Mouse (Mus musculus) hindbrain, postnatal 0 days (tissue): Measurements from ENCODE around the gene Dbp. TPM values are rescaled to one million over a fixed set of nuclear protein-coding genes. Genes with fewer than 3 reads are reported as not detected.

Experiments
- ATAC-seq: fragments of 200-750 bp; cut with Nextera tagmentation; 2 replicates; pipeline ENCODE4 v1.8.0; 2017; ENCODE audit warnings: mild to moderate bottlenecking, moderate TSS enrichment, moderate library complexity
- DNase-seq: peaks from one replicate; pipeline ENCODE4 v3.0.0-alpha.2; 2015; ENCODE audit warnings: low spot score
- H3K27ac ChIP-seq: fragments of 300-500 bp; sonication (generic); 2 replicates; pipeline ENCODE4 v1.5.1; 2014; ENCODE audit warnings: mild to moderate bottlenecking
- H3K27me3 ChIP-seq: fragments of 300-500 bp; sonication (generic); 2 replicates; pipeline ENCODE4 v1.6.1; 2014; ENCODE audit warnings: low read length, mixed read lengths; ENCODE audit not compliant: insufficient read depth
- H3K36me3 ChIP-seq: fragments of 300-500 bp; sonication (generic); 2 replicates; pipeline ENCODE4 v1.6.1; 2014; ENCODE audit warnings: low read length, mixed read lengths; ENCODE audit not compliant: insufficient read depth
- H3K4me1 ChIP-seq: fragments of 300-500 bp; sonication (generic); 2 replicates; pipeline ENCODE4 v1.6.1; 2014; ENCODE audit warnings: antibody characterized with exemption, low read length, mixed read lengths; ENCODE audit not compliant: insufficient read depth
- H3K4me2 ChIP-seq: fragments of 300-500 bp; sonication (generic); 2 replicates; pipeline ENCODE4 v1.6.1; 2014; ENCODE audit warnings: low read depth, mild to moderate bottlenecking, low read length, moderate library complexity, mixed read lengths
- H3K4me3 ChIP-seq: fragments of 300-500 bp; sonication (generic); 2 replicates; pipeline ENCODE4 v1.5.1; 2014; ENCODE audit warnings: low read length
- H3K9ac ChIP-seq: fragments of 300-500 bp; sonication (generic); replicated peaks from 2 replicates; pipeline ENCODE4 v1.6.1; 2014; ENCODE audit warnings: mild to moderate bottlenecking, low read length, moderate library complexity, mixed read lengths
- H3K9me3 ChIP-seq: fragments of 300-500 bp; sonication (generic); 2 replicates; pipeline ENCODE4 v1.6.1; 2016; ENCODE audit warnings: low read length, mixed read lengths
- CTCF ChIP-seq: IDR thresholded peaks from 2 replicates; pipeline ENCODE4 v1.5.1; 2016; ENCODE audit warnings: antibody characterized with exemption, control low read depth, low read depth
- WGBS: fragments of 180-500 bp; shearing (Covaris S2); extraction: QIAGEN DNeasy Blood & Tissue Kit; methylation state at CpG from one replicate; pipeline ENCODE4 v1.1.7; 2014; 5-methylcytosine and 5-hydroxymethylcytosine counted together
- polyA plus RNA-seq: library from polyadenylated mRNA; unstranded; fragments of >200 nt; fragmentation: Nextera tagmentation; extraction: Ambion mirVana; gene quantifications from 2 replicates; pipeline ENCODE4 v1.2.1, GENCODE M21; 2015
- total RNA-seq: library from RNA; depleted of rRNA; stranded (reverse); fragments of >200 nt; gene quantifications from 2 replicates; pipeline ENCODE4 v1.2.3, GENCODE M21; 2014

The Dbp gene
- total and polyA plus RNA-seq, 2 experiments from 2014 or later = 4.6 to 12.2 TPM

DNA sequence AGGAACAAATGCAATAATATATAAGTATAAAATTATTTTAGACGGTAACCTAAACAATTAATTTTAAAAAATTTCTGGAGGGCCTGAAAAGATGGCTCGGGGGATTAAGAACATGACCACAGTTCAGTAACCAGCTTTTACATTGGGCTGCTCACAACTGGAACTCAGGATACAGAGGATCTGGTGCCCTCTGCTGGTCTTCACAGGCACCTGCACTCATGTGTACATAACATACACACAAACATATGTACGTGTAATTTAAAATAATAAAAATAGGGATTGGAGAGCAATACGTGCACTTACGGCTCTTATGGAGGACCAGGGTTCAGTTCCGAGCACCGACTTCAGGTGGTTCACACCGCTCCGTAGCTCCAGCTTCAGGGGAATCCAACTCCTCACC is 36.0 kb upstream of the Dbp start:
- ATAC-seq (no peak), DNase-seq (no peak)
- peak; percentile 24; the same call in 1 of the 2 replicates for TF ChIP-seq CTCF
- H3K4me2 ChIP-seq = no peak overlapping the region
- no peak overlapping the region for H3K9ac ChIP-seq
- H3K27ac ChIP-seq = no peak overlapping the region
- WGBS = 97% methylated on average over 9 of the region's 9 CpGs
- no peaks in the 10 kb centered on the region for H3K9me3 ChIP-seq
- H3K4me3 ChIP-seq = no peak overlapping the region
- H3K36me3 ChIP-seq = no peaks in the 10 kb centered on the region
- H3K4me1 ChIP-seq = no peaks in the 10 kb centered on the region
- no peaks in the 10 kb centered on the region for H3K27me3 ChIP-seq

DNA sequence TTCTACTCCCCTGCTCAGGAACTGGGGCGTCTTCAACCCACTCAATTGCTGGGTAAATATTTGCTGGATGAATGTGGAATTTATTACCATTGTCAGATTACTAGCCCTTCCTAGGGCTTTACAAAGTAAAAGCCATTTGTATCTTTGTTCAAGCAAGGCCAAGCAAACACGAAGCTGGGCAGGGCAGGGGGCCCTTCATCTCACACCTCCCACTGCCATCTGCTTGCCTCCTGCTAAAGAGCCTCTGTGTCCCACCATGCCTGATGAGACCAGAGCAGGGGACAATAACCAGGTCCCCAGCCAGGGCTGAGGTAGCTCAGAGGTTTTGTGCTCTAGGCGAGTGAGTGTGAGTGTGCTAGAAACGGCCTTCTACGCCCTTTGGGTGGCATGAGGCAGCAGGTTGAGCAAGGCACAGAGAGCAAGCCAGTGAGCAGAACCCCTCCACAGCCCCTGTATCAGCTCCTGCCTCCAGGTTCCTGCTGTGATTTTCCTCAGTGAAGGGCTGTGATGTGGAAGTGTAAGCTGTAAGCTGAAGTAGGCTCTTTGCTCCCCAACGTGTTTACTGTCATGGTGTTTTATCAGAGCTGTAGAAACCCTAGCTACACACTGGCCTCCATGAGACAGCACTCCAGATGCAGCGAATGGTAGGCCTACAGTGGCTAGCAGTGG is 27.1 kb upstream of the Dbp start:
- no peaks in the 10 kb centered on the region for H3K27me3 ChIP-seq
- no peak overlapping the region for H3K9ac ChIP-seq
- no peak overlapping the region for H3K4me2 ChIP-seq
- no peaks in the 10 kb centered on the region for H3K9me3 ChIP-seq
- ATAC-seq (no peak), DNase-seq (no peak)
- no peaks in the 10 kb centered on the region for H3K4me1 ChIP-seq
- 76% methylated on average over 7 of the region's 7 CpGs for WGBS
- no peak overlapping the region for H3K27ac ChIP-seq
- H3K36me3 ChIP-seq = no peaks in the 10 kb centered on the region
- no peak for TF ChIP-seq CTCF
- H3K4me3 ChIP-seq = no peak overlapping the region

DNA sequence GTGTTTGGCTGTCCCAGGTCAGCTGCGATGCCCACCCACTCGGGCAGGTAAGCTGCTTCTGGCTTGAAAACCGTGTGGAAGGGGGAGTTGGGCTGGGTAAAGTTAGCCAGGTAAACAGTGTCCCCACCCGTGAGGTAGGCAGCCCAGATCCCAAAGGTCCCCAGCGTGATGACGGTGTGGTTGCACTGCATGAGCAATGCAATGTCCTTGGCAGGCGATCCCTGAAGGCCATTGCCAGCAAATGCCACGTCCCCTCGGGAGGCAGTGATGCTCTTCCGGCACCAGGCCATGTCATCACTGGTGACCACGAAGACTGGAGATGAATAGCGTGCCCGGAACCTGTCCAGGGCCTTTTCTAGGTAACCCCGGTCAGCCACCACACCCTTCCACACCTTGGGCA is 26.4 kb upstream of the Dbp start:
- Histone ChIP-seq H3K4me1 (no peaks in the 10 kb centered on the region), H3K4me2 (no peak overlapping the region), H3K9ac (no peak overlapping the region), H3K27me3 (no peaks in the 10 kb centered on the region), H3K36me3 (no peaks in the 10 kb centered on the region), H3K27ac (no peak overlapping the region), H3K9me3 (no peaks in the 10 kb centered on the region), H3K4me3 (no peak overlapping the region)
- TF ChIP-seq CTCF = no peak
- ATAC-seq = no peak
- no peak for DNase-seq
- WGBS = 91% methylated on average over 14 of the region's 14 CpGs

DNA sequence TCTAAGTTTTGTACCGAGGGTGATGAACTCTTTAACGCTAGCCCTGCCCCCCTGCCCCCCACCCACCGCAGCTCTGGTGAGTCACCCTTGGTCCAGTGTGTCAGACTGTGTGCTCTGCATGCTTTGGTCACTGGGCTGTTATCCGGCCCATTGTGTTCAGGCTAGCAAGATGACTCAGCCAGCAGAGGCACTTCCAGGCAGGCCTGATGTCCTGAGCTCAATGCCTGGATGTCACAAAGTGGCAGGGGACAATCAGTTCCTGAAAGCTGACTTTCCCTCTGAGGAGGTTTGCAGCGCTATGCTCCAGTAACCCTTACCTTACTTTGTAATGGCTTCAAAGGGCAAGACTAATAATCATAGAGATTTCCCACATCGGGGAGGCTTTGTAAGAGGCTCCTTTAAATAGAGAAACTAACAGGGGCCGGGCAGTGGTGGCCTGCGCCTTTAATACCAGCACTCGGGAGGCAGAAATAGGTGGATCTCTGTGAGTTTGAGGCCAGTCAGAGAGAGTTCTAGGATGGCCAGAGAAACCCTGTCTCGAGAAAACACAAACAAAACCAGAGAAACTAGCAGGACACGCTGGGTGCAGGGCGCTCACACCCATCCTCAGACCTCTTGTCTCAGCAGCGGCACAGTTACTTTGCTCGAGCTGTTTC is 24.8 kb upstream of the Dbp start:
- Histone ChIP-seq H3K4me3 (no peak overlapping the region), H3K9ac (no peak overlapping the region), H3K9me3 (no peaks in the 10 kb centered on the region), H3K4me2 (no peak overlapping the region), H3K4me1 (no peaks in the 10 kb centered on the region), H3K36me3 (no peaks in the 10 kb centered on the region), H3K27ac (no peak overlapping the region), H3K27me3 (no peaks in the 10 kb centered on the region)
- no peak for TF ChIP-seq CTCF
- ATAC-seq (no peak), DNase-seq (no peak)
- WGBS = 64% methylated on average over 14 of the region's 14 CpGs

DNA sequence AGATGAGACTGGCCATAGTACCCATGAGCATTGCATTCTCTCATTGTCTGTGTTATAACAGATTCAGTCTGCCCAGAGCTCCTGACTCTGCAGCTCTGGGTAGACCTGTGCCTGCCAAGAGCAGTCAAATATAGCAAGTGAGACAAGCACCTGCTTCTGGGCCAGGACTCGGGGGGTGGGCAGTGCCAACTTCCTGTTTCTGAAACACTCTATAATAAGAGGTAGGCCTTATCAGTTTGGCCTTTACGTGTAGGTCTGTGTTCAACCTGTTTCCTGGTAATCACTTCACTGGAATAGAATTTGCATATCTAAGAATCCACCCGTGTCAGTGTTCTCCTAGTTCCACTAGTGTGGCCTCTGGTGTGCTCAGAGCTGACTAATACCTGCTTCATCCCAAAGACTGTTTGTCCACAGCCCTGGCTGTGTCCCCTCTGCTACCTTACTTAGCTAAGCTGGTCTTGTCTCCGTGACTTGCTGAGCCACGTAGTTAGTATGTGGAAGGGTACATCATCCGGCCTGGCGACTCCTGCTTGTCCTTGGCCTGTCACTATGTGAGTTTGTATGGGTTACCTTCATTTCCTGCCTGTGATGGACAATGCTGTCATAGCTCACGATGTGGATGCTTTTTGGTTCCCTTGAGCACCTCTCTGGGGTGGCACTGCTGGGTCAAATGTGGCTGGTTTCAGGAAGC is 23.7 kb upstream of the Dbp start:
- no peaks in the 10 kb centered on the region for H3K36me3 ChIP-seq
- TF ChIP-seq CTCF = no peak
- no peak for ATAC-seq
- 86% methylated on average over 8 of the region's 8 CpGs for WGBS
- H3K4me3 ChIP-seq = no peak overlapping the region
- no peaks in the 10 kb centered on the region for H3K4me1 ChIP-seq
- H3K9me3 ChIP-seq = no peaks in the 10 kb centered on the region
- no peak overlapping the region for H3K9ac ChIP-seq
- H3K27me3 ChIP-seq = no peaks in the 10 kb centered on the region
- no peak for DNase-seq
- H3K4me2 ChIP-seq = no peak overlapping the region
- no peak overlapping the region for H3K27ac ChIP-seq

DNA sequence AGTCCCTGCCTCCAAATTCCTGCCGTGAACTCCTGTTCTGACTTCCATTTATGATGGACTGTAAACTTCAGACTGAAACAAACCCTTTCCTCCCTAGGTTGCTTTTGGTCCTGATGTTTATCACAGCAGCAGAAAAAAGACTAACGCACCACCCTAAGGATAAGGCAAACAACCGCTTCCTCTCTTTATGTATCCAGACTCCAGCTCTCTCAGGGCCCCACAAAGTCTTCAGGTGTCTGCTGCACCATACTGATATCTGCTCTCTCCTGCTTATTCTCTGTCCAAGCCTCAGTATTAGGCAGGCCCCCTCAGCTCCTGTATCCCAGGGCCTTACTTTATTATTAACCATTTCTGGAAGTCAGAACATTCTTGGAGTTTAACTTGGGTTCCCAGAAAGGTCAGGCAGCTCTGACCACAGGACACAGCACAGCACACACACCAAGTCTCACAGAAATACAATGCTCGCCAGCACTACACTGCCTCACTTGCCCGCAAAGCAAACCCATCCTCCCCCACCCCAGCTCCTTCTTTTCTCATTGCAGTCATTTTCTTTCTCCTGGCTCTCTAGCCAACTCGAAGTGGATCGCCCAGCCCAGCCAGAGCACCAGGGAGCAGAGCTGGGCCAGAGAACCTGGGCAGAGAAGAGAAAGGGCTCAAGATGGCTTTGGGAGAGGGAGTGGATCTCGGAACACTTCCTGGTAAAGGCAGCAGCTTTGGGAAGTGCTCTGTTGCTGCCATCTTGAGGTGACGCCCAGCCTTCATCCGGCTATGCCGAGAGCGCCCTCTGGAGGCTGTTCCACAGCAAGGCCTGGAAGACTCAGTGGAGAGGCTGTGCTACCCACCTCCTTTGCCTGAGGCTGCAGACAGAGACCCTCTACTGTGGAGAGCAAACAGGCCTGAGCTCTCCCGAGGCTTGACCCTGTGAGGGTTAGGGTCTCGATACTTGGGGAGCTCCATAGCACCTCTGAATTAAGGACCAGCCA is 22.5 kb upstream of the Dbp start:
- Histone ChIP-seq H3K9me3 (no peaks in the 10 kb centered on the region), H3K4me1 (no peaks in the 10 kb centered on the region), H3K27ac (peak overlapping the region; percentile 67), H3K9ac (0 out of 2 replicates have a peak overlapping the region, but pooled peaks have one; percentile 3), H3K4me2 (0 out of 2 replicates have a peak overlapping the region, but pooled peaks have one; percentile 6), H3K27me3 (no peaks in the 10 kb centered on the region), H3K36me3 (no peaks in the 10 kb centered on the region), H3K4me3 (no peak overlapping the region)
- ATAC-seq (peak; percentile 79), DNase-seq (peak; percentile 95)
- 29% methylated on average over 14 of the region's 14 CpGs for WGBS
- TF ChIP-seq CTCF = peak; percentile 99
